Mouse (Mus musculus): ENCODE results near the gene Spocd1.
"Not testable (repeated sequence)": the region's sequence is repeated elsewhere in the genome, so short reads cannot be mapped to it uniquely, and the experiment has no call there.

Spocd1 gene
- long read RNA-seq, experiment 1 = 0 reads
- long read RNA-seq, experiment 2, partial matches to known transcripts = 0 of 1 reads
- long read RNA-seq, experiment 2, other reads (novel, unspliced or antisense) = 1 of 1 reads

- intact Hi-C loops (cut with DNase I) = loop anchor here (1.0 to 5.0 kb wide), 2 partner anchors 72 to 144 kb away; no protein-coding TSS in a partner anchor
Measured at GRCm38 (mm10) chr4:129928949-129929348, at the start of gene Spocd1. Gene Spocd1, plus strand, starts transcription at chr4:129929249.

GRCm38 (mm10) chr4:129880615-129881014 is 48.4 kb upstream of the Spocd1 start:
- intact Hi-C loops (cut with DNase I) = no loop called here

GRCm38 (mm10) chr4:129881661-129882060 is 47.4 kb upstream of the Spocd1 start:
- intact Hi-C loops (cut with DNase I) = no loop called here

- intact Hi-C loops (cut with DNase I) = no loop called here
Measured at GRCm38 (mm10) chr4:129882555-129883293, 46.3 kb upstream of the Spocd1 start.

- intact Hi-C loops (cut with DNase I) = no loop called here
Measured at GRCm38 (mm10) chr4:129884041-129884930, 44.8 kb upstream of the Spocd1 start.

- intact Hi-C loops (cut with DNase I) = no loop called here
Measured at GRCm38 (mm10) chr4:129889661-129890060, 39.4 kb upstream of the Spocd1 start.

GRCm38 (mm10) chr4:129890094-129890493 is 39.0 kb upstream of the Spocd1 start:
- intact Hi-C loops (cut with DNase I) = no loop called here

- intact Hi-C loops (cut with DNase I) = no loop called here
Measured at GRCm38 (mm10) chr4:129894861-129895260, 34.2 kb upstream of the Spocd1 start.

GRCm38 (mm10) chr4:129898815-129899214 is 30.2 kb upstream of the Spocd1 start:
- intact Hi-C loops (cut with DNase I) = not testable (repeated sequence)

GRCm38 (mm10) chr4:129902394-129902793 is 26.7 kb upstream of the Spocd1 start:
- intact Hi-C loops (cut with DNase I) = no loop called here

GRCm38 (mm10) chr4:129903577-129903976 is 25.5 kb upstream of the Spocd1 start:
- intact Hi-C loops (cut with DNase I) = no loop called here

GRCm38 (mm10) chr4:129905032-129905431 is 24.0 kb upstream of the Spocd1 start:
- intact Hi-C loops (cut with DNase I) = no loop called here

- intact Hi-C loops (cut with DNase I) = no loop called here
Measured at GRCm38 (mm10) chr4:129906016-129906415, 23.0 kb upstream of the Spocd1 start.

GRCm38 (mm10) chr4:129908836-129909235 is 20.2 kb upstream of the Spocd1 start:
- intact Hi-C loops (cut with DNase I) = no loop called here

- intact Hi-C loops (cut with DNase I) = no loop called here
Measured at GRCm38 (mm10) chr4:129909261-129909731, 19.8 kb upstream of the Spocd1 start.

- intact Hi-C loops (cut with DNase I) = no loop called here
Measured at GRCm38 (mm10) chr4:129912998-129913397, 16.1 kb upstream of the Spocd1 start.

- intact Hi-C loops (cut with DNase I) = no loop called here
Measured at GRCm38 (mm10) chr4:129913761-129914644, 15.0 kb upstream of the Spocd1 start.

GRCm38 (mm10) chr4:129914686-129915085 is 14.4 kb upstream of the Spocd1 start:
- intact Hi-C loops (cut with DNase I) = no loop called here

GRCm38 (mm10) chr4:129915349-129915988 is 13.6 kb upstream of the Spocd1 start:
- intact Hi-C loops (cut with DNase I) = no loop called here

GRCm38 (mm10) chr4:129916159-129916558 is 12.9 kb upstream of the Spocd1 start:
- intact Hi-C loops (cut with DNase I) = no loop called here
